Mouse (Mus musculus): ENCODE results near the gene Ppib.

DNA sequence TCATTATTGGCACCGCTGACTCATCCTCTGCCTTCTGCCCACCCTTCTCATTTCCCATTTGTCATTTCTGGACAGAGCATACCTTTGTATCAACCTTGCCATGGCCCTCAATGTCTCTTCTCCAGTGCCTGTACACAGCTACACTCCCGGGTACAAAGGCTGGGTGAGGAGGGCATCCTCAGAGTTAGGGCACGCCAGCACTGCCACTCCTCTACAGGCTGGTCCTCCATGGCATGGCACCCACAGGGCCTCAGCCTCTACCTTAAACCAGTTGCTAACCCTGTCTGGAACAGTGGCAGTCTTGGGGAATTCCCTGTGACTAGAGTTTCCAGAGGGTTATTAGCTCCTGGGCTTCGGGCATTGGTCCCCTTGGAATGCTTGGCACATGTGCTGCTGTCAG, 21.4 kb upstream of the Ppib start:
- TF ChIP-seq POLR2A (IDR thresholded peaks at IDR 0.05; ENCODE audit: borderline replicate concordance, extremely low read depth, low read depth, low read length), result no peak
- no peak for TF ChIP-seq CTCF (IDR thresholded peaks at IDR 0.05; ENCODE audit: insufficient read depth, low read length)
